Mouse (Mus musculus) 416B (cell line): ENCODE data around the gene Ascl1.

Source experiments
- DNase-seq: peaks from one replicate; pipeline ENCODE4 v3.0.0; 2011; ENCODE audit warnings: low read depth

Gene Ascl1

DNA sequence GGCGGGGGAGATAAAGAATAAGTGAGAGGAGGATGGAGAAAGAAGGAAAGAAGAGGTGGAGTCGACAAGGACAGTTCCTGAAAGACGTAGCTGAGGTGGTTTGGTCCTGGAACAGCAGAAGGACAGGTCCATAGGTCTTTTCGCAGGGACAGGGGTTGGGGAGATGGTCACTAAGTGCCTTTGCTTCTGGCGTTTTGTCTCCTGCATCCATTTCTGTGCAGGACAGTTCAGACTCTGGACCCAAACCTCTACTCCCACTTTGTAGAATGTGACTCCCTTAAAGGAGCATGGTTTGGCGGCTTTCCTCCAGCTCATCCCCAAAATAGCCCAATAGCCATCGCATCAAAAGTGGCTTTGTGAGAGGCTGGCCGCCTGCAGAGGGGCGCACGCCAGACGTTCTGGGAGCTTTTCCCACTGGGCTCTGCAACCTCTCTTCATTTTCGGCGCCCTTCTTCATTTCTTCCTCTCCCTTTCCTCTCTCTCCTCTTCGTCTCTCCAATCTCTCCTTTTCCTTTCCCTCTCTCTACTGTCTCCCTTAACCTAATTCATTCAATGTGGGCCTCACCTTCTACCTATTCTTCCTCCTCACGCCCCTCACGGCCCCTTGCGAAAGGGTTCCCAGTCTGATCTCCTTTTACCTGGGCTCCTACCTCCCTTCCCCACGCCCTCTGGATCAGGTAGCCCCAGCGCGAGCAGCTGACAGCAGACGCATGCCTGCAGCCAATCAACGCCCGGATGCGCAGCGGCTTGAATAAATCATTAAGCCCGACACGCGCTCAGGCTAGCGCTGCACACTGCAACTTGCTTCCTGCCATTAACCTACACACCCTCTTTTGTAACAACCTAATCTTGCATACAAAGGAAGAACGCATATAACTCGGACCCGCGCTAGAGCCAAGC is 7.5 kb downstream of the Ascl1 start:
- DNase-seq = no peak

GRCm38 (mm10) chr10:87484831-87485720 is 8.4 kb downstream of the Ascl1 start:
- no peak for DNase-seq

- DNase-seq = no peak
Observed at GRCm38 (mm10) chr10:87477895-87478294, 15.6 kb downstream of the Ascl1 start.

GRCm38 (mm10) chr10:87474971-87475370 is 18.5 kb downstream of the Ascl1 start:
- no peak for DNase-seq

DNA sequence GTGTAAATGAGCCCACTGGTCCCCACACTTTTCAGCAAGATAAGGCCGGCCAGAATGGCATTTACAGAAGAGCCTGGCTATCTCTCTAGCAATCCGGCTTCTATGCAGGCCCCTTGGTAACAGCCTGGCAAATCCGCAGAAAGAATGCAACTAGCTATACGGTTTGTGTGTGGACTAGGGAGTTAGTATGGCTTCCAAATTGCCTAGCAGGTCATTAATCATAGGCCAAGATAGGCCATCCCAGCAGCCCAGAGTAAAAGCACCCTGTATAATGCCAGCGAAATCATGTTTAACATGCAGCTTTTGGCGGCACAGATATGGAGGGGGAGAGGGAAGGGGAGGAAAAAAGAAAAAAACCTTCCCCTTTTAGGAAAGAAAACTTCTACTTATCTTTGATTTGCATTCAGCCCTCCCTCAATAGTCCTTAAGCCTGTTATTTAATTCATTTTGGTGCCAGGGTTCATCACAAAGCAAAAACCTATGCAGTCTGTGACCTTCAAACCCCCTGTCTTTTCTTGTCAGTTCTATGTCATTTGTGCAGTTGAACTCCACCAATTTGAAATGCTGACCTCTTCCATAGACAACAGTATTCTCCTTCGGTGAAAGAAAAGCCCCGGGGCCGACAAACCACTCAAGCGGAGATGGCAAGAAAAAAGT is 19.9 kb downstream of the Ascl1 start:
- no peak for DNase-seq

DNA sequence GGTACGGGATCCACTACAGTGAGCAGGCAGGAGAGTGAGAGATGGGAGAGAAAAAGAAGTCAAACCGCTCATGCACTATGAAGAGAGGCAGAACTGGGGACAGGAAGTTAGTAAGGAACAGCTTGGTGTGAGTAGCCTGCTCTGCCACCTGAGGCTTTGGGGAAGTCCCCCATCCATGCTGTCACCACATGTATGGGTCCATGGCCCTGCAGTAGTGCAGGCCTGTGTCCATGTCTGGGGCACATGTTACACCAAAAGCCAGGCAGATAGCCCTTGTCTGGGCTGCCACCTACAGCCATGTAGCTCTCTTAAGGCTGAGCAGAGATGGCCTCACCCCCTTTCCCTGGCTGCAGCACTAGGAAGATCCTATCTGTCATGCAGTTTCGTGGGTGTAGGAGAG is 42.7 kb downstream of the Ascl1 start:
- DNase-seq = no peak

DNA sequence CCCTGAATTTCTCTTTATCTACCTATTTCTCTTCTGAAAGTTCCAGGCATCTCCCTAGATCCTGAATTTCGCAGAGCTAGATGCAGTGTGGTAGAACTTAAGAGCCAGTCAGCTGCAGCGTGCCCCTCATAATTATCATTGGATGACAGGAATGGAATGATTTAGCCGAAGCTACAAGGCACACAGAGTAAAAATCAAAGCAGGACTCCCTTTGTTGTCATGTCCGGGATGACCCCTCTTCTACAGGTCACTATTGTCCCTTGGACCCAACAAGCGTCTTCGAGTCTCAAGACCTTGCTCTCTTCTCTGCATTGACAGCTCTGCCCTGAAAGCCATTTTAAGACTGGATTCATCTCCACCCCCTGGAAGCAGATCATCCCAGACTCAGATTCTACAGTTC is 44.1 kb downstream of the Ascl1 start:
- DNase-seq = no peak

DNA sequence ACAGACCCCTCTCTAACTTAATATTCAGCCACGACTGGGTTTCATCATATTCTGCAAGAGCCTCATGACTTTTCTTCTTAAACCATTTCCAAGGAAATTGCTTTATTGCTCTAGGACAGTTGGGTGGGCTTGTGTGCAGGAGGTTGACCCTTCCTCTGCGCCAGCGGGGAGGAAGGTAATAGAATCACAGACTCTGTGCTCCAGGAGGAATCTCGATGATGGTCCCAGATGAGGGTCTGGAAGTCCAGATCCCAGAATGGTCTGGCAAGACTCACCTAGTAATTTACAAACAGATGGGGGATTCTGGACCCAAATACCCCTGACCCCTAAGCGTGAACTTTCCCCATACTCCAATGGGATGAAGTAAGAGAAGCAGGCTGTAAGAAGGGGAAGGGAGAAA is 45.2 kb downstream of the Ascl1 start:
- no peak for DNase-seq

DNA sequence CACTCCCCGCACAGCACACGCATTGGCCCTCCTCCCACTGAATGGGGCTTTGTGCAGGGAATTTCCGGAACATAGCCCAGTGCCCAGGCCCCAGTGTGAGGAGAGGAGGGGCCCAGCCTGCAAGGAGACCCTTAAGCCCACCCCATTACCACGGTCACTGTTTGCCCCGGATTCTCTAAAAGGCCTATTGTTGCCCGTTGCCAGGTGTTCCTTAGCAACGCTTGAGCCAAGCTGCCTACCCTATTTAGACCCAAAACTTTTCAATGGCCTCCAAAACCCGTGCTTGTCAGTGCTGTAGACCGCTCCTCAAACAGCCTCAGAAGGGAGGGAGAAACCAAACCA is 45.7 kb downstream of the Ascl1 start:
- DNase-seq = no peak

DNA sequence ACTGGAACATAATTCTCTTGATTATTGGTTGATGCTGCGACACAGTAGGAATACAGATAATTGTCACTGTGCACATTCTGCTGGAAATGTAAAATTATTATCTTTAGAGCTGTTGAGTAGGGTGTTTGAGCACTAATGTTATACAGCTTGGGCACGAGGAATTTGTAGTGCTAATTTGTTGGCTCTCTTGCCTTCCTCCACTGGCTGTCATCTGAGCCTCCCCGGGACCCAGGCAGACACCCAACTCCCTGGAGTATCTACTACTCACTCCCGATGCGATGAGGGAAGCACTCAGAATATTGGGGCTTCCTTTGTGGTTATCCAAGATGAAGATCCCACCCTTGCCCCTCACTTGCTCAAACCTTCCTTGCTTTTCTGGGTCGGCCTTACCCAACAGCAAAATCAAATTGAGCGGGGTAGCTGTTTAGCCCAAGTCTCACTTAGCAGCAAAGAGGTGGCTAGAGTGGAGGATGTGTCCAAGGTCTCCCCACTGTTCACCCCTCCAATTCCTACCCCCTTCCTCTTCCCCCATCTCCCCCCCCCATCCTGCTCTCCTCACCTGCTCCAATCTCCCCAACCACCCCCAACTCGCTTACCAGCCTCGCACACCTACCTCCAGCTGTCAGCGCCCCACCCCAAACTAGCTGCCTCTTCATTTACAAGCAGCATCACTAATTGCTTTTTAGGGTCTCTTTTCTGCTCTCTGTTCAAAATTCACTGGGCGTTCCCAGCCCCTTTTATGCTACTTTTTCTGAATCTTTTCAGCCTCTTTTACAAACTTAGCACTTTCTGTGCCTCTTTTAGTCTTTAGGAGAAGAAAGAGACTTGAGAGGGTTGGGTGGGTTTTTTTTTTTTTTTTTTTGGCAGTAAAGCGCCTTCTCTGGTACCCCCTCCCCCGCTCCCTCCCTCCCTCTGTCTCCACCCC is 46.4 kb downstream of the Ascl1 start:
- DNase-seq = no peak

GRCm38 (mm10) chr10:87446139-87446828 is 47.2 kb downstream of the Ascl1 start:
- DNase-seq = no peak
